Mouse (Mus musculus) bone marrow macrophage, adult 2 months (primary cell): ENCODE data around the gene Anks1b.

Experiments used
- CTCF ChIP-seq: IDR thresholded peaks from 2 replicates; pipeline ENCODE4 v1.5.1; 2012; ENCODE audit warnings: low read depth, mild to moderate bottlenecking, low read length, moderate library complexity
- POLR2A ChIP-seq: IDR thresholded peaks from 2 replicates; pipeline ENCODE4 v1.6.1; 2012; ENCODE audit warnings: mild to moderate bottlenecking, low read depth, low read length, borderline replicate concordance

DNA sequence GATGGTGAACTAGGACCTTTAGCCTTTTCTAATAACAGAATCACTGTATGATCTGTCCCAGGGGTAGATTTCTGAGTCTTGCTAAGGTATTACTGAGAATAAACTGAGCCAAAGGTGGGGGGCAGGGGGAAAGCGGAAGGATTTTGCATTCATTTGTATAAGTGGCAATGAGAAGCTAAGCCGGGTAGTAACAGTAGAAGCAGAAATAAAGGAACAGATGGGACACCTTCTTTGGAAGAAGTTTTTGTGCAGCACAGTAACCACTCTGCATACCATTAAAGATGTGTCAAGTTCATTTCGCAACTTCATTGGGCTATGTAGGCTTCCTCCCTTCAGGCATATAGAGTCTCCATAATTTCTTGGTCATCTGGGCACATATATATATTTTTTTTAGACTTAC is 804.1 kb downstream of the Anks1b start:
- no peak for TF ChIP-seq POLR2A
- no peak for TF ChIP-seq CTCF
